Mouse (Mus musculus) stomach, embryonic 16.5 days (tissue): ENCODE results near the gene Slitrk6. TPM values are rescaled to one million over a fixed set of nuclear protein-coding genes. Genes with fewer than 3 reads are reported as not detected.
A peak's percentile ranks its signal among the peaks of the same experiment; 100 is the strongest.

Experiments
- ATAC-seq: fragments of 200-750 bp; cut with Nextera tagmentation; 2 replicates; pipeline ENCODE4 v1.8.0; 2017; ENCODE audit warnings: moderate number of reproducible peaks, moderate TSS enrichment; ENCODE audit not compliant: insufficient read depth, low FRiP score
- H3K27ac ChIP-seq: fragments of 300-500 bp; sonication (generic); 2 replicates; pipeline ENCODE4 v1.5.1; 2014; ENCODE audit warnings: low read length
- H3K27me3 ChIP-seq: fragments of 300-500 bp; sonication (generic); 2 replicates; pipeline ENCODE4 v1.6.1; 2014; ENCODE audit warnings: low read length, control low read depth, mixed read lengths; ENCODE audit not compliant: control insufficient read depth, insufficient read depth
- H3K36me3 ChIP-seq: fragments of 300-500 bp; sonication (generic); 2 replicates; pipeline ENCODE4 v1.6.1; 2014; ENCODE audit warnings: low read length; ENCODE audit not compliant: control insufficient read depth, insufficient read depth
- H3K4me1 ChIP-seq: fragments of 300-500 bp; sonication (generic); 2 replicates; pipeline ENCODE4 v1.6.1; 2014; ENCODE audit warnings: low read length, control low read depth, mixed read lengths; ENCODE audit not compliant: control insufficient read depth, insufficient read depth
- H3K4me2 ChIP-seq: fragments of 300-500 bp; sonication (generic); 2 replicates; pipeline ENCODE4 v1.6.1; 2014; ENCODE audit warnings: low read depth, low read length, mixed read lengths
- H3K4me3 ChIP-seq: fragments of 300-500 bp; sonication (generic); replicated peaks from 2 replicates; pipeline ENCODE4 v1.5.1; 2014; ENCODE audit warnings: mild to moderate bottlenecking, low read length
- H3K9ac ChIP-seq: fragments of 300-500 bp; sonication (generic); 2 replicates; pipeline ENCODE4 v1.6.1; 2014; ENCODE audit warnings: low read length
- H3K9me3 ChIP-seq: fragments of 300-500 bp; sonication (generic); replicated peaks from 2 replicates; pipeline ENCODE4 v1.6.1; 2016; ENCODE audit warnings: low read length, control low read depth; ENCODE audit not compliant: control insufficient read depth
- WGBS: fragments of 180-500 bp; shearing (Covaris S2); extraction: QIAGEN DNeasy Blood & Tissue Kit; methylation state at CpG from one replicate; pipeline ENCODE4 v1.1.7; 2014; 5-methylcytosine and 5-hydroxymethylcytosine counted together
- polyA plus RNA-seq: library from polyadenylated mRNA; unstranded; fragments of >200 nt; fragmentation: Nextera tagmentation; extraction: Ambion mirVana; gene quantifications from 2 replicates; pipeline ENCODE4 v1.2.1, GENCODE M21; 2015

The Slitrk6 gene
- polyA plus RNA-seq, result 33.2 and 34.0 TPM in 2 replicates

GRCm38 (mm10) chr14:110754484-110755307 is at the start of gene Slitrk6:
TSS of gene Slitrk6 (minus strand) at chr14:110755149.
- 15% methylated on average over 11 of the region's 11 CpGs for WGBS
- Histone ChIP-seq H3K4me2 (peak within 1 kb of the TSS; percentile 44), H3K4me3 (peak within 1 kb of the TSS; percentile 45), H3K4me1 (no peaks in the 10 kb centered on the region), H3K27me3 (no peaks in the 10 kb centered on the region), H3K27ac (peak within 1 kb of the TSS; percentile 79), H3K9ac (peak within 1 kb of the TSS; percentile 55), H3K9me3 (peaks cover 14% of the 10 kb centered on the region), H3K36me3 (peaks cover 18% of the 10 kb centered on the region)
- peak; percentile 85 for ATAC-seq

GRCm38 (mm10) chr14:110777546-110777945 is 22.6 kb upstream of the Slitrk6 start:
- ATAC-seq, result no peak
- no peak overlapping the region for H3K4me3 ChIP-seq
- no peak overlapping the region for H3K27ac ChIP-seq
- H3K9ac ChIP-seq, result no peak overlapping the region
- H3K4me2 ChIP-seq, result no peak overlapping the region
- no peaks in the 10 kb centered on the region for H3K36me3 ChIP-seq
- H3K9me3 ChIP-seq, result no peaks in the 10 kb centered on the region
- no peaks in the 10 kb centered on the region for H3K27me3 ChIP-seq
- H3K4me1 ChIP-seq, result no peaks in the 10 kb centered on the region

GRCm38 (mm10) chr14:110770694-110771093 is 15.7 kb upstream of the Slitrk6 start:
- no peaks in the 10 kb centered on the region for H3K36me3 ChIP-seq
- no peak overlapping the region for H3K4me2 ChIP-seq
- H3K9me3 ChIP-seq, result no peaks in the 10 kb centered on the region
- ATAC-seq, result no peak
- no peak overlapping the region for H3K4me3 ChIP-seq
- H3K27ac ChIP-seq, result no peak overlapping the region
- H3K4me1 ChIP-seq, result no peaks in the 10 kb centered on the region
- no peak overlapping the region for H3K9ac ChIP-seq
- no peaks in the 10 kb centered on the region for H3K27me3 ChIP-seq
- WGBS, result 67% methylated on average over 1 of the region's 1 CpGs

DNA sequence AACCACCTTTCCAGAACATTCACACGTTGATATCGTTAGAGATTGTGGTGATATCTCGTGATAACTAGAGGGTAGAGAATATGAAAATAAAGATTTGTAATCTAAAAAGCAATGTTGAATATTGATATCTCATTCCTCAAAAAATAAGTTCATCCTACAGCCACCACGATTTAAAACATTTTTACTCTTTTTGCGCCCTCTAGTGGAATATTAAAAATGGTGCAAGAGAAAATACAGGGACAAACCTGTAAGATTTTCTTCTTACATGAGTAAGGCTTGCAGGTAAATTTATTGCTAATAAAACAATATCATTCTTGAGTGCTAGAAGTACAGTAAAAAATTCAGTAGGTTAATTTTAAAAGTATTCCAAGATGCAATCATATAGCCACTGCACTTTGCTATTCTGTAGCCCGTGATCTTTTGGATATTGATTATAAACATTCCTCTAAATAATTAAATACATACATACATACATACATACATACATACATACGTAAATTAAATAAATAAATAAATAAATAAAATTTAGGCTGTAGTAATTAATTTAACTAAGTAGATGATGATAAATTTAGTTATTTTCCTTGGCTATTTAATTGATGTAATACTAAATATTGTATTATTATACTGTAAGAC is 7.8 kb upstream of the Slitrk6 start:
- Histone ChIP-seq H3K4me3 (no peak overlapping the region), H3K36me3 (no peaks in the 10 kb centered on the region), H3K9ac (no peak overlapping the region), H3K4me2 (no peak overlapping the region), H3K27me3 (no peaks in the 10 kb centered on the region), H3K27ac (no peak overlapping the region), H3K9me3 (no peaks in the 10 kb centered on the region), H3K4me1 (no peaks in the 10 kb centered on the region)
- ATAC-seq, result no peak
- 16% methylated on average over 7 of the region's 7 CpGs for WGBS

GRCm38 (mm10) chr14:110760909-110761308 is 6.0 kb upstream of the Slitrk6 start:
- Histone ChIP-seq H3K27me3 (no peaks in the 10 kb centered on the region), H3K4me1 (no peaks in the 10 kb centered on the region), H3K9ac (no peak overlapping the region), H3K36me3 (no peaks in the 10 kb centered on the region), H3K27ac (no peak overlapping the region), H3K4me2 (no peak overlapping the region), H3K9me3 (no peaks in the 10 kb centered on the region), H3K4me3 (no peak overlapping the region)
- ATAC-seq, result no peak
- 48% methylated on average over 1 of the region's 1 CpGs for WGBS

DNA sequence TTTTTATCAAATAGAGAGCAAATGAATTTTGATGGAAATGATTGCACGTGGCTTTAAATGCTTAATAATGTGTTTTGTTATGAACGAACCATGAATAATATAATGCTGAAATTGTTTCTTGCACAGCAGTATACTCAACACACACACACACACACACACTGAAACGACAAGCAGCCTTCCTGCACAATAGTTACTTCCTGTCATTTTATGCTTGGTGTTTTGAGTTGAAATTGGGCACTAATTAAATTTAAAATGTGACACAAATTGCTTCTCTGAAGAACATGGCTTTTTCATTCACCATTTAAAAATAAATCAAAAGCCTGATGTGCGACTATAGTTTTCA is 330 bp upstream of the Slitrk6 start:
- Histone ChIP-seq H3K4me3 (no peak overlapping the region), H3K27me3 (no peaks in the 10 kb centered on the region), H3K9me3 (peaks cover 8% of the 10 kb centered on the region), H3K27ac (no peak overlapping the region), H3K9ac (no peak overlapping the region), H3K4me1 (no peaks in the 10 kb centered on the region), H3K4me2 (peak overlapping the region; percentile 44; the same call in 1 of the 2 replicates), H3K36me3 (peaks cover 12% of the 10 kb centered on the region)
- WGBS, result 41% methylated on average over 4 of the region's 4 CpGs
- no peak for ATAC-seq

DNA sequence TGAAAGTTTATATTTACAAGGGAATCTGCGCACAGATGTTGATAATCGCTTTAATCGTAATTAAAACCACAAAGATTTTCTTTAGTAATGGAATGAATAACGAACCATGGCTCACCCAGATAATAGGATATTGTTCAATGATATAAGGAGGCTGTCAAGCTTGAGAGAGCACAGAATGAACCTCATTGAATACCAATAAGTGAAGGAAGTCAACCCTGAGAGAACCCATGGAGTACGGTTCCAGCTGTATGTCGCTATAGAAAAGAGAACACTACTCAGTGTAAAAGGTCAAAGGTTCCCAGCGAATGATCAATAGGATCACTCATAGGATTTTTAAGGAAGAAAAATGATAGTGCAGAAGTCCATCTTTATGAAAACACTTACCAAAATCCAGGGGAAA is 15.1 kb downstream of the Slitrk6 start:
- Histone ChIP-seq H3K27me3 (no peaks in the 10 kb centered on the region), H3K4me1 (no peaks in the 10 kb centered on the region), H3K27ac (no peak overlapping the region), H3K9ac (no peak overlapping the region), H3K9me3 (no peaks in the 10 kb centered on the region), H3K4me2 (no peak overlapping the region), H3K4me3 (no peak overlapping the region), H3K36me3 (no peaks in the 10 kb centered on the region)
- WGBS, result 87% methylated on average over 7 of the region's 7 CpGs
- no peak for ATAC-seq

DNA sequence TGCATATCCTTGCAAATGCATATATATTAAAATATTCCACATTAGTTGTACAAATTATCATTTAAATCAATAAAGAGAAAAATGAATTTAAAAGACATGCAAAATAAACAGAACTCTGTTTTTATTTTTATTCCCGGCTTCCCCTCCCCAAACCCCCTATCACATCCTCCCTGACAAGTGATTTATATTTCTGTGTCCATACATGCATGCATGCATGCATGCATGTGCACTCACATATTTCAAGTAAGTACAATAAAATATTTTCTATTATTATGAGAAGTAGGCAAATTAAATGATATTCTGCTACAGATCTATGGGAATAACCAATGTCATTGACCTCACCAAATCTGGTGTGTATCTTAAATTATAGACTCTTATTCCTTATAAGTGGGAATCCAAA is 15.6 kb downstream of the Slitrk6 start:
- ATAC-seq, result no peak
- Histone ChIP-seq H3K36me3 (no peaks in the 10 kb centered on the region), H3K4me2 (no peak overlapping the region), H3K27me3 (no peaks in the 10 kb centered on the region), H3K4me3 (no peak overlapping the region), H3K27ac (no peak overlapping the region), H3K4me1 (no peaks in the 10 kb centered on the region), H3K9ac (no peak overlapping the region), H3K9me3 (no peaks in the 10 kb centered on the region)
- WGBS, result 92% methylated on average over 1 of the region's 1 CpGs

GRCm38 (mm10) chr14:110728344-110728910 is 26.5 kb downstream of the Slitrk6 start:
- Histone ChIP-seq H3K9me3 (no peaks in the 10 kb centered on the region), H3K27ac (no peak overlapping the region), H3K9ac (no peak overlapping the region), H3K27me3 (no peaks in the 10 kb centered on the region), H3K4me3 (no peak overlapping the region), H3K4me2 (no peak overlapping the region), H3K36me3 (no peaks in the 10 kb centered on the region), H3K4me1 (no peaks in the 10 kb centered on the region)
- no peak for ATAC-seq
- WGBS, result 34% methylated on average over 4 of the region's 4 CpGs
